Mouse (Mus musculus): ENCODE results near the gene Dda1.
A peak's percentile ranks its signal among the peaks of the same experiment; 100 is the strongest.

GRCm38 (mm10) chr8:71463188-71464033 lies 5.6 kb upstream of the Dda1 start, which contains the start of gene Abhd8:
- TF ChIP-seq CTCF (IDR thresholded peaks at IDR 0.05; ENCODE audit: borderline replicate concordance, extremely low read depth, insufficient read depth, insufficient read length) (no peak), POLR2A (IDR thresholded peaks at IDR 0.05; ENCODE audit: borderline replicate concordance, extremely low read depth, insufficient read depth, insufficient read length, poor library complexity, severe bottlenecking) (peak; percentile 67; the same call in 1 of the 2 replicates)

Measured in brain, embryonic 14.5 days (tissue).